Mouse (Mus musculus): ENCODE results near the gene Gm10837.
"Not testable (repeated sequence)": the region's sequence is repeated elsewhere in the genome, so short reads cannot be mapped to it uniquely, and the experiment has no call there.

- TF ChIP-seq CTCF (IDR thresholded peaks at IDR 0.05; ENCODE audit: borderline replicate concordance, insufficient read depth, low read length); POLR2A (IDR thresholded peaks at IDR 0.05; ENCODE audit: low read depth, low read length): not testable (repeated sequence)
These were observed 26.5 kb upstream of the Gm10837 start for GRCm38 (mm10) chr14:122463734-122464341.

Data from embryonic fibroblast, embryonic 13.5 days (primary cell).